Mouse (Mus musculus): Measurements from ENCODE around the gene Pdzd7. TPM values are rescaled to one million over a fixed set of nuclear protein-coding genes. Genes with fewer than 3 reads are reported as not detected.

The Pdzd7 gene
- polyA plus RNA-seq, 1 experiment from 2014 or later, result 0.42 TPM

- no peaks in the 10 kb centered on the region for H3K9me3 ChIP-seq (ENCODE audit: control insufficient read depth, low read length)
- H3K27ac ChIP-seq (ENCODE audit: low read depth), result peak within 1 kb of the TSS; percentile 67
- ATAC-seq (replicated peaks; ENCODE audit: low FRiP score, low TSS enrichment, low read depth), result peak; percentile 63
- H3K4me2 ChIP-seq (ENCODE audit: low read length), result peak within 1 kb of the TSS; percentile 98
- no peaks in the 10 kb centered on the region for H3K27me3 ChIP-seq (replicated peaks; ENCODE audit: control insufficient read depth, insufficient read depth, low read length)
- H3K9ac ChIP-seq (ENCODE audit: low read length), result peak within 1 kb of the TSS; percentile 74
- peak; percentile 85 for DNase-seq (ENCODE audit: low spot score)
- whole genome bisulfite sequencing, result 1% methylated on average over 50 of the region's 58 CpGs
- H3K4me3 ChIP-seq (ENCODE audit: low read depth, low read length), result peak within 1 kb of the TSS; percentile 68
- peaks cover 16% of the 10 kb centered on the region for H3K4me1 ChIP-seq (replicated peaks; ENCODE audit: control insufficient read depth, insufficient read depth, low read length)
- H3K36me3 ChIP-seq (ENCODE audit: control insufficient read depth, insufficient read depth, low read length), result peaks cover 11% of the 10 kb centered on the region; the same call in 1 of the 2 replicates
These were observed 56.5 kb downstream of the Pdzd7 start, which contains the start of gene Sema4g for GRCm38 (mm10) chr19:44988831-44989566. TSS of gene Sema4g (plus strand) at chr19:44989101.

GRCm38 (mm10) chr19:44988321-44988720, 57.2 kb downstream of the Pdzd7 start:
- ATAC-seq (replicated peaks; ENCODE audit: low FRiP score, low TSS enrichment, low read depth) (no peak), DNase-seq (ENCODE audit: low spot score) (peak; percentile 61)
- H3K9ac ChIP-seq (ENCODE audit: low read length), result peak overlapping the region; percentile 74; the same call in 1 of the 2 replicates
- peak overlapping the region; percentile 98 for H3K4me2 ChIP-seq (ENCODE audit: low read length)
- WGBS, result 25% methylated on average over 9 of the region's 9 CpGs
- H3K4me3 ChIP-seq (ENCODE audit: low read depth, low read length), result peak overlapping the region; percentile 68; the same call in 1 of the 2 replicates
- peaks cover 15% of the 10 kb centered on the region; the same call in 1 of the 2 replicates for H3K36me3 ChIP-seq (ENCODE audit: control insufficient read depth, insufficient read depth, low read length)
- H3K27me3 ChIP-seq (replicated peaks; ENCODE audit: control insufficient read depth, insufficient read depth, low read length), result no peaks in the 10 kb centered on the region
- H3K27ac ChIP-seq (ENCODE audit: low read depth), result peak overlapping the region; percentile 67; the same call in 1 of the 2 replicates
- H3K9me3 ChIP-seq (ENCODE audit: control insufficient read depth, low read length), result no peaks in the 10 kb centered on the region
- peaks cover 16% of the 10 kb centered on the region for H3K4me1 ChIP-seq (replicated peaks; ENCODE audit: control insufficient read depth, insufficient read depth, low read length)

DNA sequence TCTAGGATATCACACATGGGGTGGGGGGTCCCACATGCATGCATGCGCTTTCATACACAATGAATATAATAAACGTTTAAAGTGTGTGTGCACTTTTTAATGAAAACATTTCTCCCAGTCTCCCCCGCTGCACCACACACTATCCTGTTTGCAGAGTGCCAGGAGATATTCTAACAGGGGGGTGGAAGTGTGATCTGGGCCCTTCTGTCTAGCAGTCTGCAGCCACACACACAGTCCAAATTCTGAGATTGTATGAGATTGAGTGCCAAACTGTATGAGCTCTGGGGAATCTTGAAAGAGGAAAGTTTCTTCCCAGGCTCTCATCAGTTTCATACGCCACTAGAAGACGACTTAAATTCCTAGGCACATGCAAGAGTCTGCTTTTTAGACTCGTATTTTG, 57.7 kb downstream of the Pdzd7 start:
- no peaks in the 10 kb centered on the region for H3K27me3 ChIP-seq (replicated peaks; ENCODE audit: control insufficient read depth, insufficient read depth, low read length)
- no peak for ATAC-seq (replicated peaks; ENCODE audit: low FRiP score, low TSS enrichment, low read depth)
- H3K27ac ChIP-seq (ENCODE audit: low read depth), result peak overlapping the region; percentile 67; the same call in 1 of the 2 replicates
- no peak overlapping the region for H3K4me3 ChIP-seq (ENCODE audit: low read depth, low read length)
- H3K36me3 ChIP-seq (ENCODE audit: control insufficient read depth, insufficient read depth, low read length), result peaks cover 19% of the 10 kb centered on the region; the same call in 1 of the 2 replicates
- DNase-seq (ENCODE audit: low spot score), result no peak
- H3K9ac ChIP-seq (ENCODE audit: low read length), result no peak overlapping the region
- H3K9me3 ChIP-seq (ENCODE audit: control insufficient read depth, low read length), result no peaks in the 10 kb centered on the region
- no peak overlapping the region for H3K4me2 ChIP-seq (ENCODE audit: low read length)
- 49% methylated on average over 6 of the region's 6 CpGs for WGBS
- peaks cover 16% of the 10 kb centered on the region for H3K4me1 ChIP-seq (replicated peaks; ENCODE audit: control insufficient read depth, insufficient read depth, low read length)

DNA sequence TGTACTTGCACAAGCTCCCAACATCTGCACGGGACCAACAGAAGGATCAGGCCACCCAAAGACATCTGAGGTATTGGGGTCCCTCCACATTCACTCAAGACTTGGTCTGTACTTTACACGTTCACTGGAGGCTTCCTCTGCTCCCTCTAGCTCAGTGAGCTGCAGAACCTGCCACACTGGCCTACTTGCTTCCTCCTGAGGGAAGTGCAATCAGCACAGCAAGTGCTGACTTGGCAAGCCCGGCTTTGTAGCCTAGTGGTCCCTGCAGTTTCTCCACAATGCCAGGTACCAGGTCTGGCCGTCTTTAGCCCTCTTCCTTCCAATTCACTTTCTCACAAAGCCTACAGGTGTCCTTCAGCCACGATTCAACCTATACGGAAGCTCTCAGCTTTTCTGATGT, 58.5 kb downstream of the Pdzd7 start:
- no peaks in the 10 kb centered on the region for H3K9me3 ChIP-seq (ENCODE audit: control insufficient read depth, low read length)
- H3K36me3 ChIP-seq (ENCODE audit: control insufficient read depth, insufficient read depth, low read length), result peaks cover 19% of the 10 kb centered on the region
- H3K27ac ChIP-seq (ENCODE audit: low read depth), result no peak overlapping the region
- H3K4me3 ChIP-seq (ENCODE audit: low read depth, low read length), result no peak overlapping the region
- no peak overlapping the region for H3K9ac ChIP-seq (ENCODE audit: low read length)
- 63% methylated on average over 6 of the region's 6 CpGs for WGBS
- H3K4me2 ChIP-seq (ENCODE audit: low read length), result no peak overlapping the region
- no peaks in the 10 kb centered on the region for H3K27me3 ChIP-seq (replicated peaks; ENCODE audit: control insufficient read depth, insufficient read depth, low read length)
- DNase-seq (ENCODE audit: low spot score) (no peak), ATAC-seq (replicated peaks; ENCODE audit: low FRiP score, low TSS enrichment, low read depth) (no peak)
- H3K4me1 ChIP-seq (replicated peaks; ENCODE audit: control insufficient read depth, insufficient read depth, low read length), result peaks cover 16% of the 10 kb centered on the region

DNA sequence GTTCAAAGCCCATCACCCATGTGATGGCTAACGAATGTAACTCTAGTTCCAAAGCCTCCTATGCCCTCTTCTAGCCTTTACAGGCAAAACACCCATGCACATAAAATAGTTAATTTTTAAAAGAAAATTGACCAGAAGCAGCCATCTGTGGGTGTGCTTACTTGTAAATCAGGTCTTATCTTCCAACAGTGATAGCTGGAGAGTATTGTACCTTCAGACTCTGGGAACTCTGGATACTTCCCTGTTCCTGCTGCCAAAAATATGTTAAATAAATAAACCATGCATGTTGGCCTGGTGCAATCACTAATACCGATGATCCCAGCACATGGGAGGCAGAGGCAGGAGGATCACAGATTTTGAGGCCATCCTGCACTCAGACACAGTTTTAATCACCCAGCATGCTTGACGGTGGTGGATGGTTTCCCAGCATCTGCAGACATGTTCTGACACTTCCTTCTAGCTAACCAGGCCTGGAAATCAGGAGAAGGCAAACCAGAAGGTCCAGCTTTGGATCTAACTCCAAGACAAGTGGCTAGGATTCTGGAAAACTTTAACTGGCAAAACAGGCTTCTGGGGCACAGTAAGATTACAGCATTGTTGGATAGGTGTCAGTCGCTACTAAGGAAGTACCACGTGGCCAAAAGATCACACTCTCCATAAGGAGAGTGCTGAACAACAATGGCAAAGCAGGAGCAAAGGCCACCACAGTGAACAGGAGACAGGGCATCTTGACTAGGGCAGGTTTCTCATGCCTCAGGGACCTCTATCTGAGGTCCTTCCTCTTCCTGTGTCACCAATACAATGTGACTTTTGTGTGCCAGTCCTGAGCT, 60.1 kb downstream of the Pdzd7 start:
- WGBS, result 43% methylated on average over 5 of the region's 5 CpGs
- Histone ChIP-seq H3K4me3 (ENCODE audit: low read depth, low read length) (no peak overlapping the region), H3K9ac (ENCODE audit: low read length) (no peak overlapping the region), H3K36me3 (ENCODE audit: control insufficient read depth, insufficient read depth, low read length) (peaks cover 36% of the 10 kb centered on the region), H3K4me2 (ENCODE audit: low read length) (no peak overlapping the region), H3K9me3 (ENCODE audit: control insufficient read depth, low read length) (no peaks in the 10 kb centered on the region), H3K27ac (ENCODE audit: low read depth) (peak overlapping the region; percentile 36), H3K27me3 (replicated peaks; ENCODE audit: control insufficient read depth, insufficient read depth, low read length) (no peaks in the 10 kb centered on the region), H3K4me1 (replicated peaks; ENCODE audit: control insufficient read depth, insufficient read depth, low read length) (peaks cover 14% of the 10 kb centered on the region)
- no peak for ATAC-seq (replicated peaks; ENCODE audit: low FRiP score, low TSS enrichment, low read depth)
- no peak for DNase-seq (ENCODE audit: low spot score)

DNA sequence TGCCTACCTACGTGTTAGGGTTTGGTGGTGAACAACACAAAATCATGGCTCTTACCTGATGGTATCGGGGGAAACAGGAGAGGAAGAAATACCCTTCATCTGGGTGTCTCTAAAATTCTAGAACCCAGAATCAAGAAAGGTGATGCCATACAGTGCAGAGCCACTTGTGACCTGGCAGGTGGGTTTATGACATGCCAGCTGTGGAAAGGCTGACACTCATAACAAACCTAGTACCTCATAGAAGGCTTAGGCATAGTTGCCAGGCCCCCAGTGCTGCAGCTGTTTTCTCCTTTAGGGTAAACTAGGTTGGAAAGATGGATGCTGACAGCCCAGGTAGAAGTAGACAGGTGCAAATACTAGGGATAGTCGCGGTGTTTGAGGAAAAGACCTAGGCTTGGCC, 61.1 kb downstream of the Pdzd7 start:
- peaks cover 44% of the 10 kb centered on the region for H3K36me3 ChIP-seq (ENCODE audit: control insufficient read depth, insufficient read depth, low read length)
- H3K9me3 ChIP-seq (ENCODE audit: control insufficient read depth, low read length), result no peaks in the 10 kb centered on the region
- H3K27me3 ChIP-seq (replicated peaks; ENCODE audit: control insufficient read depth, insufficient read depth, low read length), result no peaks in the 10 kb centered on the region
- H3K4me2 ChIP-seq (ENCODE audit: low read length), result no peak overlapping the region
- no peak overlapping the region for H3K4me3 ChIP-seq (ENCODE audit: low read depth, low read length)
- H3K4me1 ChIP-seq (replicated peaks; ENCODE audit: control insufficient read depth, insufficient read depth, low read length), result peaks cover 7% of the 10 kb centered on the region; the same call in 1 of the 2 replicates
- H3K9ac ChIP-seq (ENCODE audit: low read length), result no peak overlapping the region
- no peak overlapping the region for H3K27ac ChIP-seq (ENCODE audit: low read depth)
- WGBS, result 89% methylated on average over 4 of the region's 4 CpGs
- no peak for DNase-seq (ENCODE audit: low spot score)
- no peak for ATAC-seq (replicated peaks; ENCODE audit: low FRiP score, low TSS enrichment, low read depth)

DNA sequence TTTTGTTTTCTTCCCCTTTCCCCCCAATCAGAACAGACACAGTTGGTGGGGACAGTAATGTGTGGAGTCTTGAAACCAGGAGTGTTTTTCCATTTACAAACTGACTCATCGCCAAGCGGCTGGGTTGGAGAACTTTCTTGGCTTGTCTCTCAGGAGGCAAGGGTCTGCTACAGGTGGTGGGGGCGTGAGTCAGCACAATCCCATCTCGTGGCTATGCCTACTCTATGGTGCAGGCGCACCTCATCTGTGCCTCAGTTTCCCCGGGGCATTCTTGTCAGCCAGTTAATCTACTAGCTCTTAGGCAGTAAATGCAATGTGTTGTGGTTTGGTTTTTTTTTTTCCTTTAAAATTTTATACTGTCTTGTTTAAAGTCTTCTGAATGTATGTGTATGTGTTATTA, 62.2 kb downstream of the Pdzd7 start:
- WGBS, result 88% methylated on average over 6 of the region's 6 CpGs
- peaks cover 3% of the 10 kb centered on the region; the same call in 1 of the 2 replicates for H3K4me1 ChIP-seq (replicated peaks; ENCODE audit: control insufficient read depth, insufficient read depth, low read length)
- peak overlapping the region; percentile 40; the same call in 1 of the 2 replicates for H3K27ac ChIP-seq (ENCODE audit: low read depth)
- peaks cover 55% of the 10 kb centered on the region for H3K36me3 ChIP-seq (ENCODE audit: control insufficient read depth, insufficient read depth, low read length)
- ATAC-seq (replicated peaks; ENCODE audit: low FRiP score, low TSS enrichment, low read depth) (no peak), DNase-seq (ENCODE audit: low spot score) (no peak)
- no peaks in the 10 kb centered on the region for H3K27me3 ChIP-seq (replicated peaks; ENCODE audit: control insufficient read depth, insufficient read depth, low read length)
- no peaks in the 10 kb centered on the region for H3K9me3 ChIP-seq (ENCODE audit: control insufficient read depth, low read length)
- H3K4me3 ChIP-seq (ENCODE audit: low read depth, low read length), result no peak overlapping the region
- no peak overlapping the region for H3K9ac ChIP-seq (ENCODE audit: low read length)
- H3K4me2 ChIP-seq (ENCODE audit: low read length), result no peak overlapping the region

GRCm38 (mm10) chr19:44982477-44983115, 62.9 kb downstream of the Pdzd7 start:
- Histone ChIP-seq H3K27me3 (replicated peaks; ENCODE audit: control insufficient read depth, insufficient read depth, low read length) (no peaks in the 10 kb centered on the region), H3K4me1 (replicated peaks; ENCODE audit: control insufficient read depth, insufficient read depth, low read length) (no peaks in the 10 kb centered on the region), H3K9ac (ENCODE audit: low read length) (no peak overlapping the region), H3K36me3 (ENCODE audit: control insufficient read depth, insufficient read depth, low read length) (peaks cover 62% of the 10 kb centered on the region), H3K27ac (ENCODE audit: low read depth) (peak overlapping the region; percentile 40; the same call in 1 of the 2 replicates), H3K4me3 (ENCODE audit: low read depth, low read length) (no peak overlapping the region), H3K9me3 (ENCODE audit: control insufficient read depth, low read length) (no peaks in the 10 kb centered on the region), H3K4me2 (ENCODE audit: low read length) (no peak overlapping the region; the same call in 1 of the 2 replicates)
- WGBS, result 58% methylated on average over 7 of the region's 7 CpGs
- ATAC-seq (replicated peaks; ENCODE audit: low FRiP score, low TSS enrichment, low read depth), result 0 out of 2 replicates have a peak, but pooled peaks have one; percentile 32
- no peak for DNase-seq (ENCODE audit: low spot score)
